Mouse (Mus musculus): ENCODE results near the gene Map10. TPM values are rescaled to one million over a fixed set of nuclear protein-coding genes. Genes with fewer than 3 reads are reported as not detected.

Gene Map10
- polyA plus RNA-seq, 1 experiment = 14.0 TPM

DNA sequence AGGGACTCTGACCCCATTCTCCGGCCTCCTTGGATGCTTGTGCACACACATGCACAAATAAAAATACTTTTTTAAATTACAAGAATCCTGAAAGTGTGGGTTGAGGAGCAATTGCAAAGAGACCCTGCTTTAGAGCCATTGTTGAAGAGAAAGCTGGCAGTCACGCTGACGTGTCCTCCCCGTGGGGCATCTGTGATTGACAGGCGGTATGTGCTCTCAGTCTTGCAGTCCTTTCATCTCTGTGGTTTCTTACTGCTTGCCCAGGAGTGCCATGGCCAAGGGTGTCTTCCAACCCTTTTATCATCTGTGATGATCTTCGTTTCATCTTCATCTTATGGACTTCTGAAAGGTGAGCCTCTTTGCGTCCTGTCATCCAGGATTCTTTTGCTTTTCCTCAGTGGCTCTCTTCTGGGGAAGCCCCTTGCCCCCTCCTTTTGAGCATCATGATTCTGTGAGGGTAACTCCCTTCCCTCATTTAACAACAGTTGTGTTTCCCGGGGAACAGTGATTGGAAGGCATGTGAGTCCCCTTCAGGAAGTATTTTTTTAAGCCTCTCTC, 11.3 kb downstream of the Map10 start:
- Histone ChIP-seq H3K27me3 (ENCODE audit: control insufficient read depth, insufficient read depth, low read length) (no peaks in the 10 kb centered on the region), H3K27ac (ENCODE audit: control insufficient read depth, insufficient read depth, low read depth, low read length) (no peak overlapping the region), H3K36me3 (ENCODE audit: control insufficient read depth, insufficient read depth, low read length) (no peaks in the 10 kb centered on the region), H3K4me3 (ENCODE audit: control insufficient read depth, low read depth, low read length) (no peak overlapping the region), H3K4me1 (ENCODE audit: control insufficient read depth, insufficient read depth, low read length) (no peaks in the 10 kb centered on the region)
- TF ChIP-seq CTCF (IDR thresholded peaks at IDR 0.05; ENCODE audit: control insufficient read depth, insufficient read depth, insufficient replicate concordance, low read depth, low read length) = no peak
- TF ChIP-seq POLR2A (IDR thresholded peaks at IDR 0.05; ENCODE audit: control insufficient read depth, low read depth, low read length) = no peak

DNA sequence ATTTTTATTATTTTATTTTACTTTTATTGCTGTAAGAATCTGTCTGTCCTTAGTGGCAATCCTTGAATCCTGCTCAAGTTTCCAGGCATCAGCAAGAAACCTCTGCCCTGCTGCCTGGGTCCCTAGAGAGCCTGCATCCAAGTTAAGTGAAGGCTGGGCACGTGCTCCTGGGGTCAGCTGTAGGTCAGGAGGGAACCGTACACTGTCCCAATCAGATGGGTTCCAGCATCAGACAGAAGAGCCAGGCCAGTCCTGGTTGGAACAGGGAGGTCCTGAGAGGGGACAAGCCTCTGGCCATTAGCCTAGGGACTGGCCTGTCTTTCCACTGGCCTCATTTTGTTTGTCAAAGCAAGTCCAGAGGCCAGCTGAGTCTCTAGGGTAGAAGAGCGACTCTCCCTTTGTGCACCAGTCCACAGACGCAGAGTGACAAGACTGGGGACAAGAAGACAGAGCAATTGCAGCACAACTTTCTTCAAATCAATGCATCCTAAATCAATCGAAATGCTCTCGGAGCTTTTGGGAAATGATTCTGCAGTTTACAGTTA, 15.7 kb downstream of the Map10 start:
- Histone ChIP-seq H3K27me3 (ENCODE audit: control insufficient read depth, insufficient read depth, low read length) (no peaks in the 10 kb centered on the region), H3K4me1 (ENCODE audit: control insufficient read depth, insufficient read depth, low read length) (no peaks in the 10 kb centered on the region), H3K4me3 (ENCODE audit: control insufficient read depth, low read depth, low read length) (no peak overlapping the region), H3K36me3 (ENCODE audit: control insufficient read depth, insufficient read depth, low read length) (no peaks in the 10 kb centered on the region), H3K27ac (ENCODE audit: control insufficient read depth, insufficient read depth, low read depth, low read length) (no peak overlapping the region)
- TF ChIP-seq POLR2A (IDR thresholded peaks at IDR 0.05; ENCODE audit: control insufficient read depth, low read depth, low read length) = no peak
- no peak for TF ChIP-seq CTCF (IDR thresholded peaks at IDR 0.05; ENCODE audit: control insufficient read depth, insufficient read depth, insufficient replicate concordance, low read depth, low read length)

DNA sequence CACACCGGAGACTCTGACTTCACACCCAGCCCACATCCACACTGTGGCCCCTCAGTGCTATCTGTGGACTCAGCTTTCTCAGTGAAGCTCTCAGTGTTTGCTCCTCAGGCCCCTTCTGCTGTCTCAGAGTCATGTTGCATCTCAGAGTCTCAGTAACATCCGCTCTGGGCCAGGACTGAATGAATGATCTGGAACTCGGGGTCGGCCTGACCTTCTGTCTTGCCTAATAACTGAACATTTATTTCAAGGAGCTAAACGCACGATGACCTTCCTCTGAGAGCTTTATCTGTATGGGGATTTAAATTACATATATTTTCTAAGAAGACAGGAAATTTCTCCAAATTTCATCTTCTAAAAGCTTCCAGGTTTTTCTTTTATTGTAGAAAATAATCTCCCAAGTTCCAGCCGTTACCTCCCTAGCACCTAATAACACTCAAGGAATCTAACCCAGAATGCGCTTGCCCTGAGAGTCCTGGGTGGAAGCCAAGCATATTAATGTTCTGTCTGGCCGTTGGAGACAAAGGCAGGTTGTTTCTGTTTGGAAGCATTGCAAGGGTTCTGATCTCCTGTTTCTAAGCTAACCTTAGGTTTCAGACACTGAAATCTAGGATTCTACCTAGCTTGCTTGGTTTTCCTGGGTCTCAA, 16.7 kb downstream of the Map10 start:
- H3K27me3 ChIP-seq (ENCODE audit: control insufficient read depth, insufficient read depth, low read length) = no peaks in the 10 kb centered on the region
- no peak overlapping the region for H3K27ac ChIP-seq (ENCODE audit: control insufficient read depth, insufficient read depth, low read depth, low read length)
- no peak overlapping the region for H3K4me3 ChIP-seq (ENCODE audit: control insufficient read depth, low read depth, low read length)
- H3K36me3 ChIP-seq (ENCODE audit: control insufficient read depth, insufficient read depth, low read length) = no peaks in the 10 kb centered on the region
- TF ChIP-seq CTCF (IDR thresholded peaks at IDR 0.05; ENCODE audit: control insufficient read depth, insufficient read depth, insufficient replicate concordance, low read depth, low read length) = no peak
- no peak for TF ChIP-seq POLR2A (IDR thresholded peaks at IDR 0.05; ENCODE audit: control insufficient read depth, low read depth, low read length)
- no peaks in the 10 kb centered on the region for H3K4me1 ChIP-seq (ENCODE audit: control insufficient read depth, insufficient read depth, low read length)

DNA sequence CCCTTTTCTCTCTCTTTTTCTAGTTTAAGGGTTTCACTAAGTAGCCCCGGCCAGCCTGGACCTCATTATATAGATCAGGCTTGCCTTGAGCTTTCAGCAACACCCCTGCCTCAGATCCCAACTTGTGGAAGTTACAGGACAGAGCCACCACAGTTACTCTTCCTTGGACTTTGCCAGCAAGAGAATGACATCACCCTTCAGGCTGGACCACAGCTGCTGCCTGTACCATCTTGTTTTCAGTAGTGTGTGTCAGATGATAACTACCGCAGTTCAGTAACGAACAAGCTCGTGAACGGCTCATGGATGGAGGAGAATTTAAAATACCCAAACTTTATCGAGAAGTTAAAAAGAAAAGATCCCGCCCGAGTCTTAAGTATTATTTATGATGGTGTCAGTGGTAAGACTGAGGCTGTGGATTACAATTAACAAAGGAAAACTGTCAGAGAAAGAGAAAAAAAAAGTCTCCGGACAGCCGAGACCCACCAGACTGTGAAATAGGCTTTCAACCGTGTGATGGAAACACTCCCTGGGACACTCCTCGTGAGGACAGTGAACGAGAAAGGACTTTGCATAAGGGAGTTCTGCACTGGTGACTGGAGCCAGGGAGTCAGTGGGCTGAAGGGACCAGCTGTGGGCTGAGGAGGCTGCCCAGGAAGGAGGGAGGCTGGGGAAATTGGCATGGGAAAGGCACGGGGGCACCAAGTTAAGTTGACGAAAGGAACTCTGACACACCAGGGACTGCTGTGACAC, 20.7 kb downstream of the Map10 start:
- Histone ChIP-seq H3K4me3 (ENCODE audit: control insufficient read depth, low read depth, low read length) (no peak overlapping the region), H3K27ac (ENCODE audit: control insufficient read depth, insufficient read depth, low read depth, low read length) (no peak overlapping the region), H3K4me1 (ENCODE audit: control insufficient read depth, insufficient read depth, low read length) (no peaks in the 10 kb centered on the region), H3K36me3 (ENCODE audit: control insufficient read depth, insufficient read depth, low read length) (no peaks in the 10 kb centered on the region), H3K27me3 (ENCODE audit: control insufficient read depth, insufficient read depth, low read length) (no peaks in the 10 kb centered on the region)
- TF ChIP-seq CTCF (IDR thresholded peaks at IDR 0.05; ENCODE audit: control insufficient read depth, insufficient read depth, insufficient replicate concordance, low read depth, low read length) (no peak), POLR2A (IDR thresholded peaks at IDR 0.05; ENCODE audit: control insufficient read depth, low read depth, low read length) (no peak)

DNA sequence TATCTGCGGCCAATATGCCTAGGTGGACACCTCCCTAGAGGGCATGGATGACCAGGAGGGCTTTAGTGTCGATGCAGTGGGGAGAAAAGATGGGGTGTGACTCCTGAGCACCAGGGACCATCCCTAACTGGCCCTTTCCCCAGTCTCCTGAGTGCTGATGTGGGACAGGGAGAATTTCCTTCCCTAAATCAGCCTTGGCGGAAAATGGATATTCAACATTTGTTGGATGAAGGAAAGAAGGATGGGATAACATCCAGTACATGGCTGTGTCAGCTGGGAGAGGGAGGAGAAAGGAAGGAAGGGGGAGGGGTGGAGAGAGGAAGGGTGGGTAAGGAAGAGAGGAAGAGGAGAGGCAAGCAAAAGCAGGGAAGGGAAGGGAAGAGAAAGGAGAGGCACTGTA, 21.3 kb downstream of the Map10 start:
- TF ChIP-seq POLR2A (IDR thresholded peaks at IDR 0.05; ENCODE audit: control insufficient read depth, low read depth, low read length) = no peak
- no peak for TF ChIP-seq CTCF (IDR thresholded peaks at IDR 0.05; ENCODE audit: control insufficient read depth, insufficient read depth, insufficient replicate concordance, low read depth, low read length)
- no peak overlapping the region for H3K27ac ChIP-seq (ENCODE audit: control insufficient read depth, insufficient read depth, low read depth, low read length)

DNA sequence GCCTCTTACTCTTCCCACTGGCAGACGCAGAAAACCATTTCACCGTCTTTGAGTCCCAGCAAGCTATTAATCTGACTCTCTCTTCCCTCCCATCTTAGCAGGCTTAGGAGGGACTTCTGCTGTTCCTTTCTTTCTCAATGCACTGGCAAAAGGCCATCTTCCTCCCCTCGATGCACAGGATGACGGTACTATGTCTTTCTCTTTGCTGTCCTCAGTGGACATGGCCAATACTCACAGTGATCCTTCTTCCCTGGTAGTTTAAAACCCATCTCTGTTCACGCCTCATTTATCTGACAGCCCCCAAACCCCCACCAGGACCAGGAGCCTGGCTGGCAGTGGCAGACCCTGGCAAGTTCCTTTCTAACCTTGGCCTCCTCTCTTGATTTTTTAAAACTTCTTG, 22.8 kb downstream of the Map10 start:
- no peak for TF ChIP-seq POLR2A (IDR thresholded peaks at IDR 0.05; ENCODE audit: control insufficient read depth, low read depth, low read length)
- TF ChIP-seq CTCF (IDR thresholded peaks at IDR 0.05; ENCODE audit: control insufficient read depth, insufficient read depth, insufficient replicate concordance, low read depth, low read length) = no peak
- H3K4me3 ChIP-seq (ENCODE audit: control insufficient read depth, low read depth, low read length) = no peak overlapping the region
- no peak overlapping the region for H3K27ac ChIP-seq (ENCODE audit: control insufficient read depth, insufficient read depth, low read depth, low read length)

More for the DNA sequence above, 21.3 kb downstream of the Map10 start:
- no peak overlapping the region for H3K4me3 ChIP-seq (ENCODE audit: control insufficient read depth, low read depth, low read length)
- no peaks in the 10 kb centered on the region for H3K36me3 ChIP-seq (ENCODE audit: control insufficient read depth, insufficient read depth, low read length)
- H3K4me1 ChIP-seq (ENCODE audit: control insufficient read depth, insufficient read depth, low read length) = no peaks in the 10 kb centered on the region
- H3K27me3 ChIP-seq (ENCODE audit: control insufficient read depth, insufficient read depth, low read length) = no peaks in the 10 kb centered on the region

DNA sequence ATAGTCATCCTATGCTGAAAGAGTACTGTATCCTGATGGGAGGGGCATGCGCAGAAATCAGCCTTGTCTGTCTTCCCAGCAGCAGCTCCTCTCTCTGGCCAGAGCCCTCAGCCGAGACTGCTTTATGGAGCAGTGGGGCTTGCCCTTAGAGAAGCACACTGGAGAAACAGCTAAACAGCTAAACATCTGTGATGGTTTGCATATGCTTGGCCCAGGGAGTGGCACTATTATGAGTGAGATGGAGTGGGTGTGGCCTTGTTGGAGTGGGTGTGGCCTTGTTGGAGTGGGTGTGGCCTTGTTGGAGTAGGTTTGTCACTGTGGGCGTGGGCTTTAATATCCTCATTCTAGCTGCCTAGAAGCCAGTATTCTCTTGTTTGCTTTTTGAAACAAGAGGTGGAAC, 23.6 kb downstream of the Map10 start:
- no peaks in the 10 kb centered on the region for H3K36me3 ChIP-seq (ENCODE audit: control insufficient read depth, insufficient read depth, low read length)
- no peak for TF ChIP-seq CTCF (IDR thresholded peaks at IDR 0.05; ENCODE audit: control insufficient read depth, insufficient read depth, insufficient replicate concordance, low read depth, low read length)
- TF ChIP-seq POLR2A (IDR thresholded peaks at IDR 0.05; ENCODE audit: control insufficient read depth, low read depth, low read length) = no peak
- no peak overlapping the region for H3K27ac ChIP-seq (ENCODE audit: control insufficient read depth, insufficient read depth, low read depth, low read length)
- H3K27me3 ChIP-seq (ENCODE audit: control insufficient read depth, insufficient read depth, low read length) = no peaks in the 10 kb centered on the region
- no peak overlapping the region for H3K4me3 ChIP-seq (ENCODE audit: control insufficient read depth, low read depth, low read length)
- H3K4me1 ChIP-seq (ENCODE audit: control insufficient read depth, insufficient read depth, low read length) = no peaks in the 10 kb centered on the region

More for the DNA sequence above, 22.8 kb downstream of the Map10 start:
- H3K27me3 ChIP-seq (ENCODE audit: control insufficient read depth, insufficient read depth, low read length) = no peaks in the 10 kb centered on the region
- no peaks in the 10 kb centered on the region for H3K36me3 ChIP-seq (ENCODE audit: control insufficient read depth, insufficient read depth, low read length)
- H3K4me1 ChIP-seq (ENCODE audit: control insufficient read depth, insufficient read depth, low read length) = no peaks in the 10 kb centered on the region
